Mouse (Mus musculus): Measurements from ENCODE around the gene Olfr635. TPM values are rescaled to one million over a fixed set of nuclear protein-coding genes. Genes with fewer than 3 reads are reported as not detected.

The Olfr635 gene
- polyA plus RNA-seq, 1 experiment from 2014 or later, result not detected

DNA sequence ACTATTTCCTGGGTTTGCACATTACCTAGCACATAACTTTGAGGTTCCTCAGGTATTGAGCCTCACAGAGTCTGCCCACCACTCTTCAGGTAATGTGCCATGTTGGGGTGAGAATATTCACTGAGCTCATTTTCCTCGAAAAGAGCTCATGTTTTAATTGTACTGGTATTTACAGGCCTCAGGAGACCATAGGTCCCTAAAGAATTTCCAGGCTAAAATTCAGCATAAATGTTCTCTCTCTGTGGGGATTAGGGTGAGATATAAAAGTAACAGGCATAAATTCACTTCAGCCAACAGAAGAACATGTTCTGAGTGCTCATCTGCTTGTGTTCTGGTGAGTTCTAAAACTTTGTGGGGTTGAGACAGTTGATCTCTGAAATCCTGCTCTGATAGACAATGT is 64.2 kb downstream of the Olfr635 start, which contains the start of gene Olfr641:
Gene Olfr641, plus strand, starts transcription at position 301 of the 400 bp plus-strand sequence.
- ATAC-seq (no peak), DNase-seq (no peak)
- no peaks in the 10 kb centered on the region for H3K27me3 ChIP-seq (ENCODE audit: insufficient read depth, low read length)
- H3K36me3 ChIP-seq (replicated peaks; ENCODE audit: insufficient read depth, low read length), result no peaks in the 10 kb centered on the region
- H3K27ac ChIP-seq (ENCODE audit: low read depth), result no peak within 1 kb of the TSS
- no peak for TF ChIP-seq EP300 (IDR thresholded peaks at IDR 0.05; ENCODE audit: low read depth)
- TF ChIP-seq CTCF (IDR thresholded peaks at IDR 0.05; ENCODE audit: low read depth), result no peak
- H3K9me3 ChIP-seq (ENCODE audit: low read length), result no peaks in the 10 kb centered on the region
- H3K9ac ChIP-seq (replicated peaks), result no peak within 1 kb of the TSS
- no peak within 1 kb of the TSS for H3K4me3 ChIP-seq (ENCODE audit: low read depth, low read length)
- WGBS (ENCODE audit: insufficient replicate concordance), result 51% methylated on average over 1 of the region's 1 CpGs
- no peaks in the 10 kb centered on the region for H3K4me1 ChIP-seq (ENCODE audit: insufficient read depth)
- H3K4me2 ChIP-seq (ENCODE audit: low read depth, low read length), result no peak within 1 kb of the TSS

Other genes starting within 250 kb of the Olfr635 start
- not detected in 2 replicates for gene Olfr628, start 240.8 kb upstream of the Olfr635 start, polyA plus RNA-seq (2015; fragmentation: Nextera tagmentation; extraction: Ambion mirVana)
- 0.07 and 0.09 TPM in 2 replicates for gene Olfr629, start 226.2 kb upstream of the Olfr635 start, polyA plus RNA-seq (2015; fragmentation: Nextera tagmentation; extraction: Ambion mirVana)
- not detected in 2 replicates for gene Olfr630, start 213.8 kb upstream of the Olfr635 start, polyA plus RNA-seq (2015; fragmentation: Nextera tagmentation; extraction: Ambion mirVana)
- 0.04 TPM in 1 of 2 replicates, not detected in the other for gene Olfr69, start 199.6 kb upstream of the Olfr635 start, polyA plus RNA-seq (2015; fragmentation: Nextera tagmentation; extraction: Ambion mirVana)
- gene Olfr68, start 191.5 kb upstream of the Olfr635 start, polyA plus RNA-seq (2015; fragmentation: Nextera tagmentation; extraction: Ambion mirVana), result not detected in 2 replicates
- 0.02 TPM in 1 of 2 replicates, not detected in the other for gene Olfr67, start 179.3 kb upstream of the Olfr635 start, polyA plus RNA-seq (2015; fragmentation: Nextera tagmentation; extraction: Ambion mirVana)
- gene Hbb-bt, start 157.2 kb upstream of the Olfr635 start, polyA plus RNA-seq (2015; fragmentation: Nextera tagmentation; extraction: Ambion mirVana), result 16,738 and 17,184 TPM in 2 replicates
- 51,353 and 55,260 TPM in 2 replicates for gene Hbb-bs, start 143.1 kb upstream of the Olfr635 start, polyA plus RNA-seq (2015; fragmentation: Nextera tagmentation; extraction: Ambion mirVana)
- gene Hbb-bh2, start 130.6 kb upstream of the Olfr635 start, polyA plus RNA-seq (2015; fragmentation: Nextera tagmentation; extraction: Ambion mirVana), result not detected in 2 replicates
- gene Hbb-bh1, start 128.0 kb upstream of the Olfr635 start, polyA plus RNA-seq (2015; fragmentation: Nextera tagmentation; extraction: Ambion mirVana), result 1.8 and 2.5 TPM in 2 replicates
- gene Hbb-y, start 117.9 kb upstream of the Olfr635 start, polyA plus RNA-seq (2015; fragmentation: Nextera tagmentation; extraction: Ambion mirVana), result 5.5 and 5.6 TPM in 2 replicates
- gene Olfr66, start 84.9 kb upstream of the Olfr635 start, polyA plus RNA-seq (2015; fragmentation: Nextera tagmentation; extraction: Ambion mirVana), result not detected in 2 replicates
- not detected in 2 replicates for gene Olfr64, start 76.7 kb upstream of the Olfr635 start, polyA plus RNA-seq (2015; fragmentation: Nextera tagmentation; extraction: Ambion mirVana)
- not detected in 2 replicates for gene Olfr65, start 67.7 kb upstream of the Olfr635 start, polyA plus RNA-seq (2015; fragmentation: Nextera tagmentation; extraction: Ambion mirVana)
- gene Olfr631, start 42.3 kb upstream of the Olfr635 start, polyA plus RNA-seq (2015; fragmentation: Nextera tagmentation; extraction: Ambion mirVana), result not detected in 2 replicates
- 0.06 TPM in 1 of 2 replicates, not detected in the other for gene Olfr632, start 36.8 kb upstream of the Olfr635 start, polyA plus RNA-seq (2015; fragmentation: Nextera tagmentation; extraction: Ambion mirVana)
- gene Olfr633, start 26.7 kb upstream of the Olfr635 start, polyA plus RNA-seq (2015; fragmentation: Nextera tagmentation; extraction: Ambion mirVana), result not detected in 2 replicates
- gene Olfr638, start 27.6 kb downstream of the Olfr635 start, polyA plus RNA-seq (2015; fragmentation: Nextera tagmentation; extraction: Ambion mirVana), result not detected in 2 replicates
- not detected in 2 replicates for gene Olfr639, start 46.2 kb downstream of the Olfr635 start, polyA plus RNA-seq (2015; fragmentation: Nextera tagmentation; extraction: Ambion mirVana)
- not detected in 2 replicates for gene Olfr640, start 54.4 kb downstream of the Olfr635 start, polyA plus RNA-seq (2015; fragmentation: Nextera tagmentation; extraction: Ambion mirVana)
- not detected in 2 replicates for gene Olfr641, start 64.3 kb downstream of the Olfr635 start, polyA plus RNA-seq (2015; fragmentation: Nextera tagmentation; extraction: Ambion mirVana)
- not detected in 2 replicates for gene Olfr642, start 81.5 kb downstream of the Olfr635 start, polyA plus RNA-seq (2015; fragmentation: Nextera tagmentation; extraction: Ambion mirVana)
- gene 4930516K23Rik, start 90.3 kb downstream of the Olfr635 start, polyA plus RNA-seq (2015; fragmentation: Nextera tagmentation; extraction: Ambion mirVana), result not detected in 2 replicates
- not detected in 2 replicates for gene Olfr644, start 100.7 kb downstream of the Olfr635 start, polyA plus RNA-seq (2015; fragmentation: Nextera tagmentation; extraction: Ambion mirVana)
- not detected in 2 replicates for gene Olfr645, start 114.3 kb downstream of the Olfr635 start, polyA plus RNA-seq (2015; fragmentation: Nextera tagmentation; extraction: Ambion mirVana)
- gene Olfr646, start 133.7 kb downstream of the Olfr635 start, polyA plus RNA-seq (2015; fragmentation: Nextera tagmentation; extraction: Ambion mirVana), result not detected in 2 replicates
- gene Ubqln5, start 158.7 kb downstream of the Olfr635 start, polyA plus RNA-seq (2015; fragmentation: Nextera tagmentation; extraction: Ambion mirVana), result not detected in 2 replicates
- gene Olfr643, start 166.3 kb downstream of the Olfr635 start, polyA plus RNA-seq (2015; fragmentation: Nextera tagmentation; extraction: Ambion mirVana), result not detected in 2 replicates
- not detected in 2 replicates for gene Ubqln3, start 172.1 kb downstream of the Olfr635 start, polyA plus RNA-seq (2015; fragmentation: Nextera tagmentation; extraction: Ambion mirVana)
- not detected in 2 replicates for gene Ubqlnl, start 179.4 kb downstream of the Olfr635 start, polyA plus RNA-seq (2015; fragmentation: Nextera tagmentation; extraction: Ambion mirVana)
- not detected in 2 replicates for gene Olfm5, start 193.7 kb downstream of the Olfr635 start, polyA plus RNA-seq (2015; fragmentation: Nextera tagmentation; extraction: Ambion mirVana)
- gene Olfr648, start 212.2 kb downstream of the Olfr635 start, polyA plus RNA-seq (2015; fragmentation: Nextera tagmentation; extraction: Ambion mirVana), result not detected in 2 replicates
- not detected in 2 replicates for gene Olfr649, start 224.8 kb downstream of the Olfr635 start, polyA plus RNA-seq (2015; fragmentation: Nextera tagmentation; extraction: Ambion mirVana)
- gene Trim6, start 247.6 kb downstream of the Olfr635 start, polyA plus RNA-seq (2015; fragmentation: Nextera tagmentation; extraction: Ambion mirVana), result 0.25 and 0.27 TPM in 2 replicates